Mouse (Mus musculus): ENCODE measurements around the gene Slc43a3.

DNA sequence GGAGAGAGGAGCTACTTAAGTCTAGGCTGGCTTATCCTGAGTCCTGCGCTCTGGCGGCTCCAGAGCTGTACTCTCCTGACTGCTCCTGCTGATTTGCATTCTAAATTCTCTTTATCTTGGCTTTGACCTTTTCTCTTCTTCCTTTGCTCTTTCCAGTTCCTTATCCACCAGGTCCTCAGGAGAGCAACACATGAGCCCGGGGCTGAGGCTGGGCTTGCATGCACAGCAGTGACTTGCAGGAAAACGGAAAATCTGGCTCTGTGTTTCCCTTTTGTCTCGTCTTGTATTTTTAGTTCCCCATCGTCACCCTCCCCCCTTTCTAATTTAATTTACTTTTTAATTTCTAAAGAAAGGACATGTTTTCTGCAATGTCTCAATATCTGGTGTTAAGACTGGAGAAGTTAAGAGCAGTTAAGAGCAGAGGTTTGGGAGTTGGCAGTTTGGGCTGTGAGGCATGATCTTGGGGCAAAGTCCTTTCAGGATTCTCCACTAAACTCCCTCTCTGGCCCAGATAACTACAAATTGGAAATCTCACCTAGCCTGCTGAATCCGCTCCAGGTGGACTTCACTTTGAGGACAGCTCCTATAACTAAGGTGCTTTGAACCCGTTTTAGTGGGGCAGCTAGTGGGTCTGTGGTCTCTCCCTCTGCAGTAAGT is 2.3 kb upstream of the Slc43a3 start:
- TF ChIP-seq POLR2A (IDR thresholded peaks at IDR 0.05; ENCODE audit: control insufficient read depth, extremely low read depth, insufficient read depth, low read length, poor library complexity) (no peak), CTCF (IDR thresholded peaks at IDR 0.05; ENCODE audit: borderline replicate concordance, control insufficient read depth, extremely low read depth, insufficient read depth, low read length, poor library complexity) (no peak)
